Mouse (Mus musculus) testis, postnatal 10 days (tissue): ENCODE data around the gene Rara.
"Not testable (repeated sequence)": the region's sequence is repeated elsewhere in the genome, so short reads cannot be mapped to it uniquely, and the experiment has no call there.

Source experiments
- DNase-seq: peaks from one replicate; pipeline ENCODE4 v3.0.0; 2021; ENCODE audit warnings: low spot score

Rara gene

GRCm38 (mm10) chr11:98922851-98923711 lies 4.5 kb upstream of the Rara start:
- DNase-seq, result not testable (repeated sequence)

GRCm38 (mm10) chr11:98924633-98925175 lies 2.9 kb upstream of the Rara start:
- no peak for DNase-seq

- peak; percentile 78 for DNase-seq
Observed at GRCm38 (mm10) chr11:98925265-98925721, 2.3 kb upstream of the Rara start.

GRCm38 (mm10) chr11:98925868-98926311 lies 1.7 kb upstream of the Rara start:
- peak; percentile 81 for DNase-seq

- no peak for DNase-seq
Observed at GRCm38 (mm10) chr11:98926553-98926952, 1.1 kb upstream of the Rara start.

GRCm38 (mm10) chr11:98928186-98928893 lies 722 bp downstream of the Rara start:
- no peak for DNase-seq

- no peak for DNase-seq
Observed at GRCm38 (mm10) chr11:98929503-98929902, 1.9 kb downstream of the Rara start.

- no peak for DNase-seq
Observed at GRCm38 (mm10) chr11:98930127-98930601, 2.5 kb downstream of the Rara start.

- no peak for DNase-seq
Observed at GRCm38 (mm10) chr11:98930773-98931512, 3.3 kb downstream of the Rara start.

- DNase-seq, result peak; percentile 61
Observed at GRCm38 (mm10) chr11:98931513-98932292, 4.1 kb downstream of the Rara start.

GRCm38 (mm10) chr11:98932293-98933091 lies 4.9 kb downstream of the Rara start:
- peak; percentile 68 for DNase-seq

- peak; percentile 86 for DNase-seq
Observed at GRCm38 (mm10) chr11:98933151-98933550, 5.5 kb downstream of the Rara start.

- DNase-seq, result not testable (repeated sequence)
Observed at GRCm38 (mm10) chr11:98933847-98934246, 6.2 kb downstream of the Rara start.

GRCm38 (mm10) chr11:98934367-98934766 lies 6.7 kb downstream of the Rara start:
- no peak for DNase-seq

- DNase-seq, result no peak
Observed at GRCm38 (mm10) chr11:98935123-98935522, 7.5 kb downstream of the Rara start.

GRCm38 (mm10) chr11:98936170-98936569 lies 8.6 kb downstream of the Rara start:
- DNase-seq, result peak; percentile 79

GRCm38 (mm10) chr11:98936606-98937409 lies 9.2 kb downstream of the Rara start:
- no peak for DNase-seq

- DNase-seq, result peak; percentile 94
Observed at GRCm38 (mm10) chr11:98937410-98937913, 9.8 kb downstream of the Rara start.
